Mouse (Mus musculus) stomach, embryonic 16.5 days (tissue): ENCODE data around the gene Plin2. TPM values are rescaled to one million over a fixed set of nuclear protein-coding genes. Genes with fewer than 3 reads are reported as not detected.
"Not testable (repeated sequence)": the region's sequence is repeated elsewhere in the genome, so short reads cannot be mapped to it uniquely, and the experiment has no call there.

Experiments
- ATAC-seq: fragments of 200-750 bp; cut with Nextera tagmentation; 2 replicates; pipeline ENCODE4 v1.8.0; 2017; ENCODE audit warnings: moderate number of reproducible peaks, moderate TSS enrichment; ENCODE audit not compliant: insufficient read depth, low FRiP score
- H3K27ac ChIP-seq: fragments of 300-500 bp; sonication (generic); 2 replicates; pipeline ENCODE4 v1.5.1; 2014; ENCODE audit warnings: low read length
- H3K27me3 ChIP-seq: fragments of 300-500 bp; sonication (generic); 2 replicates; pipeline ENCODE4 v1.6.1; 2014; ENCODE audit warnings: low read length, control low read depth, mixed read lengths; ENCODE audit not compliant: control insufficient read depth, insufficient read depth
- H3K36me3 ChIP-seq: fragments of 300-500 bp; sonication (generic); 2 replicates; pipeline ENCODE4 v1.6.1; 2014; ENCODE audit warnings: low read length; ENCODE audit not compliant: control insufficient read depth, insufficient read depth
- H3K4me1 ChIP-seq: fragments of 300-500 bp; sonication (generic); 2 replicates; pipeline ENCODE4 v1.6.1; 2014; ENCODE audit warnings: low read length, control low read depth, mixed read lengths; ENCODE audit not compliant: control insufficient read depth, insufficient read depth
- H3K4me2 ChIP-seq: fragments of 300-500 bp; sonication (generic); 2 replicates; pipeline ENCODE4 v1.6.1; 2014; ENCODE audit warnings: low read depth, low read length, mixed read lengths
- H3K4me3 ChIP-seq: fragments of 300-500 bp; sonication (generic); replicated peaks from 2 replicates; pipeline ENCODE4 v1.5.1; 2014; ENCODE audit warnings: mild to moderate bottlenecking, low read length
- H3K9ac ChIP-seq: fragments of 300-500 bp; sonication (generic); 2 replicates; pipeline ENCODE4 v1.6.1; 2014; ENCODE audit warnings: low read length
- H3K9me3 ChIP-seq: fragments of 300-500 bp; sonication (generic); replicated peaks from 2 replicates; pipeline ENCODE4 v1.6.1; 2016; ENCODE audit warnings: low read length, control low read depth; ENCODE audit not compliant: control insufficient read depth
- WGBS: fragments of 180-500 bp; shearing (Covaris S2); extraction: QIAGEN DNeasy Blood & Tissue Kit; methylation state at CpG from one replicate; pipeline ENCODE4 v1.1.7; 2014; 5-methylcytosine and 5-hydroxymethylcytosine counted together
- polyA plus RNA-seq: library from polyadenylated mRNA; unstranded; fragments of >200 nt; fragmentation: Nextera tagmentation; extraction: Ambion mirVana; gene quantifications from 2 replicates; pipeline ENCODE4 v1.2.1, GENCODE M21; 2015

Plin2 gene
- polyA plus RNA-seq, 1 experiment from 2014 or later: 83.5 TPM

DNA sequence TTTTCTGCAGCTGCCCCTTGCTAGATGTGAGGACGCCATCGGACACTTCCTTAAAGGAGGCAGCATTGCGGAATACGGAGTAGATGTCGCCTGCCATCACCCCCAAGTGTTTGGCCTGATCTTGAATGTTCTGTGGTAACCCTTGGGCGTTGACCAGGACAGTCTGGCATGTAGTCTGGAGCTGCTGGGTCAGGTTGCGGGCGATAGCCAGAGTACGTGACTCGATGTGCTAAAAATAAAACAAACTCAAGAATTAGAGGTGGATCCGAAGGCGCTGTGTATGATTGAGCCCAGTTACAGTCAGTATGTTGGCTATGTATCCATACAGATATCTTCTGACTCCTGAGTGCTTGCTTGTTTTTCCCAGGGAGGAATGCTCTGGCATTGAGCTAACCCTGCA, 12.7 kb downstream of the Plin2 start:
- Histone ChIP-seq H3K4me2 (no peak overlapping the region), H3K27ac (no peak overlapping the region), H3K4me3 (no peak overlapping the region), H3K36me3 (peaks cover 28% of the 10 kb centered on the region), H3K9me3 (no peaks in the 10 kb centered on the region), H3K4me1 (no peaks in the 10 kb centered on the region), H3K9ac (no peak overlapping the region), H3K27me3 (no peaks in the 10 kb centered on the region)
- 95% methylated on average over 12 of the region's 12 CpGs for whole genome bisulfite sequencing
- no peak for ATAC-seq

- not testable (repeated sequence) for H3K27ac ChIP-seq, H3K4me2 ChIP-seq, H3K4me1 ChIP-seq, ATAC-seq, H3K4me3 ChIP-seq, H3K9ac ChIP-seq, H3K9me3 ChIP-seq, H3K27me3 ChIP-seq
- WGBS: 92% methylated on average over 8 of the region's 8 CpGs
- peaks cover 23% of the 10 kb centered on the region for H3K36me3 ChIP-seq
Measured at GRCm38 (mm10) chr4:86656410-86656809, 13.4 kb downstream of the Plin2 start.

- 74% methylated on average over 10 of the region's 10 CpGs for WGBS
- H3K4me3 ChIP-seq: no peak overlapping the region
- H3K9me3 ChIP-seq: no peaks in the 10 kb centered on the region
- H3K9ac ChIP-seq: no peak overlapping the region
- H3K27me3 ChIP-seq: no peaks in the 10 kb centered on the region
- H3K36me3 ChIP-seq: no peaks in the 10 kb centered on the region
- H3K4me1 ChIP-seq: no peaks in the 10 kb centered on the region
- no peak for ATAC-seq
- no peak overlapping the region for H3K4me2 ChIP-seq
- H3K27ac ChIP-seq: no peak overlapping the region
Measured at GRCm38 (mm10) chr4:86651686-86652384, 18.0 kb downstream of the Plin2 start.

GRCm38 (mm10) chr4:86648394-86648793, 21.5 kb downstream of the Plin2 start:
- H3K4me2 ChIP-seq, ATAC-seq, H3K27me3 ChIP-seq, H3K4me1 ChIP-seq, H3K36me3 ChIP-seq, H3K27ac ChIP-seq, H3K9ac ChIP-seq, H3K9me3 ChIP-seq, H3K4me3 ChIP-seq: not testable (repeated sequence)
- 90% methylated on average over 10 of the region's 13 CpGs for WGBS

- ATAC-seq, H3K4me3 ChIP-seq, H3K27me3 ChIP-seq, H3K9me3 ChIP-seq, H3K9ac ChIP-seq, H3K4me1 ChIP-seq, H3K4me2 ChIP-seq, H3K36me3 ChIP-seq, H3K27ac ChIP-seq: not testable (repeated sequence)
- 79% methylated on average over 9 of the region's 9 CpGs for WGBS
Measured at GRCm38 (mm10) chr4:86637561-86637960, 32.3 kb downstream of the Plin2 start.

DNA sequence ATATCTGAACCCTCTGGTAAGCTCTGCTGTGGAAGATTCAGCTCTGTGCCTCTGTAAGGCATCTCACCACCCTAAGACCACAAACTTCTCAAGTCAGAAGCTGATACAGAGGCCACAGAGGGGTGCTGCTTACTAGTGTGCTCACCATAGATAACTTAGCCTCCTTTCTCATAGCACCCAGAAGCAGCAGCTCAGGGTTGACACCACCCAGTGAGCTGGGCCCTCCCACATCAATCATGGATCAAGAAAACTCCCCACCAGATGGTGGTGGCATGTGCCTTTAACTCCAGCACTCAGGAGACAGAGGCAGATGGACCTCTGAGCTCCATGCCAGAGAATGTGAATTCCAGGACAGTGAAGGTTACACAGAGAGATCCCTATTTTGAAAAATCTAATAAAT, 35.0 kb downstream of the Plin2 start:
- not testable (repeated sequence) for H3K27ac ChIP-seq, H3K9me3 ChIP-seq, H3K36me3 ChIP-seq, H3K9ac ChIP-seq, H3K27me3 ChIP-seq, H3K4me3 ChIP-seq, H3K4me2 ChIP-seq, H3K4me1 ChIP-seq
- ATAC-seq: 0 out of 2 replicates have a peak, but pooled peaks have one; percentile 13

DNA sequence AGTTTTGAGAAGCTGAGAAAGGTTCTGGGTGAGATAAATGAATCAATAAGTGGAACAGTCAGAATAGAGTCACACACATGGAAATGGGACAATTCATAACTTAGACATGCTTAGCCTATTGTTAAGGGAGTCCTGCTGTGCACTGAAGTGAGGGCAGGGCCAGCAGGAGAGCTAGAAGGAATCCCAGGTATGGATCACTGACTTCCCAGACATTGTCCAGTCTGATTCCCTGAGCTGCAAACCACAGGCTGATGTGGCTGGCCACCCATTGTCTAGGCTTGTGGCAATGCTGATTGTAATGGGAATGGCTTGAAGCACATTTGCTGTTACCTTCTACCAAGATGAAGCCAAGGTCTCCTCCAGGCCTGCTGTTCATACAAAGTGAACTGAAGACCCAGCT, 35.5 kb downstream of the Plin2 start:
- not testable (repeated sequence) for ATAC-seq

DNA sequence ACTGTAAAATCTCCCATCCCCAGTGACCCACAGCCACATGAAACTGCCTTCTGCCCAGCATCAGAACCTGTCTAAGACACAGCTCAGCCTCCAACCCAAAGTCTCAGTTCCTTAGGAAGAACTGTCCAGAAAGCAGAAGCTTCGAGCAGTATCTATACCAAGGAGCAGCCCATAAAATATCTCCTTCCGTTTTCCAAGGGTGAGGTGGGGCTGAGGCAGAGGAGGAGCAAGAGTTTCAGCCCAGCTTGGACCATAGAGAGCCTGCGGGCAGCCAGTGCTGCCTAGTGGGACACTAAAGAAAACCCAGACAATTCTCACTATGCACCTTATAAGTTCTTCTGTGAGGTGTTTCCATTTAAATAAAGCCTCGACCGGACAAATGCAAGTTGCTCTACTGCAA, 37.3 kb downstream of the Plin2 start:
- H3K36me3 ChIP-seq, H3K4me3 ChIP-seq, H3K4me1 ChIP-seq, H3K27me3 ChIP-seq, H3K9me3 ChIP-seq, ATAC-seq, H3K27ac ChIP-seq, H3K4me2 ChIP-seq, H3K9ac ChIP-seq: not testable (repeated sequence)
- 75% methylated on average over 4 of the region's 5 CpGs for WGBS

More for the DNA sequence above, 35.5 kb downstream of the Plin2 start:
- not testable (repeated sequence) for H3K4me1 ChIP-seq, H3K27ac ChIP-seq, H3K9ac ChIP-seq, H3K9me3 ChIP-seq, H3K4me3 ChIP-seq, H3K36me3 ChIP-seq, H3K4me2 ChIP-seq, H3K27me3 ChIP-seq

DNA sequence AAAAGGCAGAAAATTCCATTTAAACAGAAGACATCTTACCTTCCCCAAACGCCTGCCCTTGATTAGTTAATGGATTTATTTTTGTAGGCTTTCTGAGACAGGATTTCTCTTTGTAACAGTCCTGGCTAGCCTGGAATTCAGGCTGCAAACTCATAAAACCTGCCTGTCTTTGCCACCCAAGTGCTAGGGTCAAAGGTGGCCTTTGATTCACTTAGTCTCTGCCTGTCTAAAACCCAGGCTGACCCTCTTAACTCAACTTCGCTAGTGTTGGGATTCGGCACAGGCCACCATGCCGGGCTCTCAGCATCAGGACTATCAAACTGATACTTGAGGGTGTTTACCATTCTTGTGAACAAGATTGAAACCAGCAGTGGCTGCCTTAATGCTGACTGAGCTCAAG, 38.0 kb downstream of the Plin2 start:
- WGBS: 38% methylated on average over 4 of the region's 4 CpGs
- no peak for ATAC-seq
- Histone ChIP-seq H3K9ac (no peak overlapping the region), H3K27ac (no peak overlapping the region), H3K9me3 (no peaks in the 10 kb centered on the region), H3K4me2 (no peak overlapping the region), H3K4me1 (no peaks in the 10 kb centered on the region), H3K36me3 (no peaks in the 10 kb centered on the region), H3K27me3 (no peaks in the 10 kb centered on the region), H3K4me3 (no peak overlapping the region)
